Mouse (Mus musculus): ENCODE data around the gene Dntt. TPM values are rescaled to one million over a fixed set of nuclear protein-coding genes. Genes with fewer than 3 reads are reported as not detected.

Dntt gene
- polyA plus RNA-seq, 1 experiment from 2014 or later: not detected

DNA sequence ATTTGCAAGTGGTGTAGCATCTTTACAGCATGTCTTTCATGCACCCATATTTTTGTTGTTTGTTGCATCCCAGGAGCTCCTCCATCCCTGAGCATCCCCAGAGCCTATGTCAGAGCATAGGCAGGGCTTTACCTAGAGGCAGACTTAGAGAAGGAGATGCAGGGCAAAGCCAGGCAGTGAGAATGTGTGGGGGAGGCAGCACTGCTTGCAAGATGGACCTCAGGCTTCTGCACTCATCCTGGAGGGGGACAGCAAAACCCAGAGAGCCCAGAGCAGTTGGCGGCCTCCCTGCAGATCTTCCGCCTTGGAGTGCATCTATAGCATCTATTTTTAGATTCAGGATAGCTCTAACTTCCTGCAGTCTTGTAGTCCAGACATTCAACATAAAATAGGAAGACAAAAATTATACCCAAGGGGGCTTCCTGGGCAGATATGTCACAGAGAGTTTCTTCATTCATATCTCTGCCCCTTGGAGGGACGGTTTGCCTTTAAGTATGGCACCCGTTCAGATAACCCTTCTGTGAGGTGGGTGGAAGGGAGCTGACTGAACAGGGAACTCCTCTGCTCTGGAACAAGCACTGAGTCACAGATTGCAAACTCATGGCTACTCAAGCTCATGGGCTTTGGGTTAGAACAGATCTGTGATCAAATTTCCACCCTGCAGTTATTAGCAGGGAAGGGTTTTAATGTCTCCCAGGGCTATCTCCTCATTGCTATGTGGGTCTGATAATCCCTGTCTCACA, 6.9 kb downstream of the Dntt start:
- Histone ChIP-seq H3K36me3 (ENCODE audit: control insufficient read depth, insufficient read depth, low read length) (no peaks in the 10 kb centered on the region), H3K4me1 (replicated peaks; ENCODE audit: control insufficient read depth, insufficient read depth, low read length) (no peaks in the 10 kb centered on the region), H3K4me2 (ENCODE audit: low read depth, low read length, severe bottlenecking) (no peak overlapping the region), H3K4me3 (ENCODE audit: low read depth, low read length) (no peak overlapping the region), H3K9me3 (ENCODE audit: control insufficient read depth, low read length) (no peaks in the 10 kb centered on the region; the same call in 1 of the 2 replicates), H3K27ac (ENCODE audit: low read depth, low read length) (no peak overlapping the region), H3K9ac (ENCODE audit: low read length) (no peak overlapping the region), H3K27me3 (ENCODE audit: control insufficient read depth, insufficient read depth, low read length) (no peaks in the 10 kb centered on the region)
- 87% methylated on average over 4 of the region's 4 CpGs for WGBS
- no peak for ATAC-seq (replicated peaks; ENCODE audit: low FRiP score)
- DNase-seq (ENCODE audit: low spot score): no peak

- H3K9me3 ChIP-seq (ENCODE audit: control insufficient read depth, low read length): no peaks in the 10 kb centered on the region; the same call in 1 of the 2 replicates
- DNase-seq (ENCODE audit: low spot score): no peak
- H3K9ac ChIP-seq (ENCODE audit: low read length): no peak overlapping the region
- no peaks in the 10 kb centered on the region for H3K36me3 ChIP-seq (ENCODE audit: control insufficient read depth, insufficient read depth, low read length)
- no peak overlapping the region for H3K4me2 ChIP-seq (ENCODE audit: low read depth, low read length, severe bottlenecking)
- no peaks in the 10 kb centered on the region for H3K4me1 ChIP-seq (replicated peaks; ENCODE audit: control insufficient read depth, insufficient read depth, low read length)
- no peak overlapping the region for H3K27ac ChIP-seq (ENCODE audit: low read depth, low read length)
- no peak overlapping the region for H3K4me3 ChIP-seq (ENCODE audit: low read depth, low read length)
- H3K27me3 ChIP-seq (ENCODE audit: control insufficient read depth, insufficient read depth, low read length): no peaks in the 10 kb centered on the region
- no peak for ATAC-seq (replicated peaks; ENCODE audit: low FRiP score)
- WGBS: 90% methylated on average over 7 of the region's 7 CpGs
These were observed 10.0 kb downstream of the Dntt start for GRCm38 (mm10) chr19:41039110-41039509.

- ATAC-seq (replicated peaks; ENCODE audit: low FRiP score): no peak
- 65% methylated on average over 10 of the region's 10 CpGs for WGBS
These were observed 16.2 kb downstream of the Dntt start for GRCm38 (mm10) chr19:41045091-41045770.

GRCm38 (mm10) chr19:41047437-41048186, 18.5 kb downstream of the Dntt start:
- DNase-seq (ENCODE audit: low spot score): no peak
- WGBS: 83% methylated on average over 9 of the region's 9 CpGs
- H3K36me3 ChIP-seq (ENCODE audit: control insufficient read depth, insufficient read depth, low read length): no peaks in the 10 kb centered on the region
- no peak overlapping the region for H3K4me3 ChIP-seq (ENCODE audit: low read depth, low read length)
- no peaks in the 10 kb centered on the region for H3K9me3 ChIP-seq (ENCODE audit: control insufficient read depth, low read length)
- no peak overlapping the region for H3K27ac ChIP-seq (ENCODE audit: low read depth, low read length)
- no peak overlapping the region for H3K9ac ChIP-seq (ENCODE audit: low read length)
- no peak overlapping the region for H3K4me2 ChIP-seq (ENCODE audit: low read depth, low read length, severe bottlenecking)
- no peak for ATAC-seq (replicated peaks; ENCODE audit: low FRiP score)
- H3K27me3 ChIP-seq (ENCODE audit: control insufficient read depth, insufficient read depth, low read length): no peaks in the 10 kb centered on the region
- no peaks in the 10 kb centered on the region for H3K4me1 ChIP-seq (replicated peaks; ENCODE audit: control insufficient read depth, insufficient read depth, low read length)

More at GRCm38 (mm10) chr19:41045091-41045770, 16.2 kb downstream of the Dntt start:
- Histone ChIP-seq H3K4me3 (ENCODE audit: low read depth, low read length) (no peak overlapping the region), H3K36me3 (ENCODE audit: control insufficient read depth, insufficient read depth, low read length) (no peaks in the 10 kb centered on the region), H3K9me3 (ENCODE audit: control insufficient read depth, low read length) (no peaks in the 10 kb centered on the region; the same call in 1 of the 2 replicates), H3K4me2 (ENCODE audit: low read depth, low read length, severe bottlenecking) (no peak overlapping the region), H3K27me3 (ENCODE audit: control insufficient read depth, insufficient read depth, low read length) (no peaks in the 10 kb centered on the region), H3K4me1 (replicated peaks; ENCODE audit: control insufficient read depth, insufficient read depth, low read length) (no peaks in the 10 kb centered on the region), H3K9ac (ENCODE audit: low read length) (no peak overlapping the region), H3K27ac (ENCODE audit: low read depth, low read length) (no peak overlapping the region)
- DNase-seq (ENCODE audit: low spot score): no peak

GRCm38 (mm10) chr19:41048187-41048559, 19.1 kb downstream of the Dntt start:
- Histone ChIP-seq H3K4me1 (replicated peaks; ENCODE audit: control insufficient read depth, insufficient read depth, low read length) (no peaks in the 10 kb centered on the region), H3K9ac (ENCODE audit: low read length) (no peak overlapping the region), H3K27me3 (ENCODE audit: control insufficient read depth, insufficient read depth, low read length) (no peaks in the 10 kb centered on the region), H3K27ac (ENCODE audit: low read depth, low read length) (no peak overlapping the region), H3K9me3 (ENCODE audit: control insufficient read depth, low read length) (no peaks in the 10 kb centered on the region), H3K36me3 (ENCODE audit: control insufficient read depth, insufficient read depth, low read length) (no peaks in the 10 kb centered on the region), H3K4me2 (ENCODE audit: low read depth, low read length, severe bottlenecking) (no peak overlapping the region), H3K4me3 (ENCODE audit: low read depth, low read length) (no peak overlapping the region)
- no peak for ATAC-seq (replicated peaks; ENCODE audit: low FRiP score)
- no peak for DNase-seq (ENCODE audit: low spot score)
- 89% methylated on average over 3 of the region's 3 CpGs for WGBS

GRCm38 (mm10) chr19:41051714-41052113, 22.6 kb downstream of the Dntt start:
- Histone ChIP-seq H3K36me3 (ENCODE audit: control insufficient read depth, insufficient read depth, low read length) (no peaks in the 10 kb centered on the region), H3K4me3 (ENCODE audit: low read depth, low read length) (no peak overlapping the region), H3K9me3 (ENCODE audit: control insufficient read depth, low read length) (no peaks in the 10 kb centered on the region), H3K27ac (ENCODE audit: low read depth, low read length) (no peak overlapping the region), H3K9ac (ENCODE audit: low read length) (no peak overlapping the region), H3K27me3 (ENCODE audit: control insufficient read depth, insufficient read depth, low read length) (no peaks in the 10 kb centered on the region), H3K4me2 (ENCODE audit: low read depth, low read length, severe bottlenecking) (no peak overlapping the region), H3K4me1 (replicated peaks; ENCODE audit: control insufficient read depth, insufficient read depth, low read length) (no peaks in the 10 kb centered on the region)
- ATAC-seq (replicated peaks; ENCODE audit: low FRiP score) (no peak), DNase-seq (ENCODE audit: low spot score) (no peak)
- WGBS: 58% methylated on average over 1 of the region's 1 CpGs

DNA sequence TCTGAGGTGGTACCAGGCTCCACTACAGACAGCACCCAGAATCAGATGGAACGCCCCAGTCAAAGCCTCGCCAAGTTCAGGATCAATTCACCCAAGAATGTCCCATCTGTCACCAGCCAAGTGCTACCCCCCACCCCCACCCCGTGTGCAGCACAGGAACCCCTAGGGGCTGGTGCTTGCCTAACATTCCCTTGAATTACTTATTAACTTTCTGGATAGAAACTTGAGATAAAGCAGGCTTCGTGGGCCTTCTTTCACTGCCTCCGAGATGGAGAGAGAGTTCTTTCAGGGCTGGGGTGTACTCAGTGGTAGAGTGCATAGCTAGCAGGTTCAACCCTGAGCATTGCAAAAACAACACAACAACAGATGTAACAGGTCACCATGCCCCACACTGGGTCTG, 23.2 kb downstream of the Dntt start:
- ATAC-seq (replicated peaks; ENCODE audit: low FRiP score) (no peak), DNase-seq (ENCODE audit: low spot score) (no peak)
- H3K4me3 ChIP-seq (ENCODE audit: low read depth, low read length): no peak overlapping the region
- H3K9me3 ChIP-seq (ENCODE audit: control insufficient read depth, low read length): no peaks in the 10 kb centered on the region
- no peak overlapping the region for H3K4me2 ChIP-seq (ENCODE audit: low read depth, low read length, severe bottlenecking)
- no peak overlapping the region for H3K9ac ChIP-seq (ENCODE audit: low read length)
- H3K4me1 ChIP-seq (replicated peaks; ENCODE audit: control insufficient read depth, insufficient read depth, low read length): no peaks in the 10 kb centered on the region
- no peak overlapping the region for H3K27ac ChIP-seq (ENCODE audit: low read depth, low read length)
- no peaks in the 10 kb centered on the region for H3K36me3 ChIP-seq (ENCODE audit: control insufficient read depth, insufficient read depth, low read length)
- 73% methylated on average over 5 of the region's 5 CpGs for WGBS
- H3K27me3 ChIP-seq (ENCODE audit: control insufficient read depth, insufficient read depth, low read length): no peaks in the 10 kb centered on the region

DNA sequence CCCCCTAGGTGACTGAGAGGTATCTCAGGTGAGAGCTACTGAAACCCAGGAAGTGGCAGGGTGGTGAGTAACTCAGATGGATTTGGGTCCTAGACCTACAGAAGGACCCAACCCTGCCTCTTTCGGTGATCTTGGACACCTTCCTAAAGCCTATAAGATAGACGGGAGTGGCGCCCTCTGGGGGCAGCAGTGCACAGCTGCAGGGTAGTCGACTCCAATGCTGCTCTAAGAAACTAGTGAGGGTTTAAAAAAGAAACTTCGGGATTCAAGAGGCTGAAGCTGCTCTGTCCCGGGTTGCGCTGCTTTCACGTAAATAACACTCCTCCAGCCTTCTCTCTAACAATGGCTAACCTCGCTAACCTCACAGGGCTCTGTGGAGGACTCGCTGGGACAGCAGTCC, 24.5 kb downstream of the Dntt start:
- ATAC-seq (replicated peaks; ENCODE audit: low FRiP score) (no peak), DNase-seq (ENCODE audit: low spot score) (no peak)
- H3K36me3 ChIP-seq (ENCODE audit: control insufficient read depth, insufficient read depth, low read length): no peaks in the 10 kb centered on the region
- no peaks in the 10 kb centered on the region for H3K27me3 ChIP-seq (ENCODE audit: control insufficient read depth, insufficient read depth, low read length)
- H3K4me1 ChIP-seq (replicated peaks; ENCODE audit: control insufficient read depth, insufficient read depth, low read length): no peaks in the 10 kb centered on the region
- H3K9ac ChIP-seq (ENCODE audit: low read length): no peak overlapping the region
- H3K4me2 ChIP-seq (ENCODE audit: low read depth, low read length, severe bottlenecking): no peak overlapping the region
- H3K9me3 ChIP-seq (ENCODE audit: control insufficient read depth, low read length): no peaks in the 10 kb centered on the region
- H3K27ac ChIP-seq (ENCODE audit: low read depth, low read length): no peak overlapping the region
- 35% methylated on average over 10 of the region's 10 CpGs for WGBS
- H3K4me3 ChIP-seq (ENCODE audit: low read depth, low read length): no peak overlapping the region
